Mouse (Mus musculus) ES-Bruce4 (cell line): Measurements from ENCODE around the gene Crygc. TPM values are rescaled to one million over a fixed set of nuclear protein-coding genes. Genes with fewer than 3 reads are reported as not detected.
A peak's percentile ranks its signal among the peaks of the same experiment; 100 is the strongest.

Experiments
- H3K27ac ChIP-seq: 2 replicates; pipeline ENCODE4 v1.5.1; 2012; ENCODE audit warnings: low read length, inconsistent platforms; ENCODE audit not compliant: insufficient read depth
- H3K27me3 ChIP-seq: 2 replicates; pipeline ENCODE4 v1.6.1; 2012; ENCODE audit warnings: mild to moderate bottlenecking, low read length, inconsistent platforms; ENCODE audit not compliant: control insufficient read depth, poor library complexity, insufficient read depth, severe bottlenecking
- H3K36me3 ChIP-seq: 2 replicates; pipeline ENCODE4 v1.6.1; 2012; ENCODE audit warnings: inconsistent platforms, mild to moderate bottlenecking, low read length, moderate library complexity; ENCODE audit not compliant: control insufficient read depth, poor library complexity, insufficient read depth, severe bottlenecking
- H3K4me1 ChIP-seq: one replicate; pipeline ENCODE4 v1.8.1; 2011; ENCODE audit warnings: low read length; ENCODE audit not compliant: control insufficient read depth, insufficient read depth
- H3K4me3 ChIP-seq: 2 replicates; pipeline ENCODE4 v1.5.1; 2011; ENCODE audit warnings: low read depth, mild to moderate bottlenecking, low read length
- H3K9ac ChIP-seq: 2 replicates; pipeline ENCODE4 v1.6.1; 2012; ENCODE audit warnings: low read depth, mild to moderate bottlenecking, inconsistent platforms; ENCODE audit not compliant: poor library complexity, severe bottlenecking
- H3K9me3 ChIP-seq: replicated peaks from 2 replicates; pipeline ENCODE4 v1.6.1; 2012; ENCODE audit warnings: mild to moderate bottlenecking, low read length, inconsistent platforms; ENCODE audit not compliant: control insufficient read depth, poor library complexity, insufficient read depth, severe bottlenecking
- CTCF ChIP-seq: IDR thresholded peaks from one replicate; pipeline ENCODE4 v1.8.1; 2011; ENCODE audit warnings: low read depth, low read length
- EP300 ChIP-seq: IDR thresholded peaks from 2 replicates; pipeline ENCODE4 v1.6.1; 2011; ENCODE audit warnings: low read depth, low read length; ENCODE audit not compliant: insufficient read depth
- POLR2A ChIP-seq: IDR thresholded peaks from one replicate; pipeline ENCODE4 v1.8.1; 2011; ENCODE audit warnings: low read length; ENCODE audit not compliant: insufficient read depth
- polyA plus RNA-seq: library from polyadenylated mRNA; stranded (reverse); fragments of >200 nt; gene quantifications from 2 replicates; pipeline ENCODE4 v1.2.4, GENCODE M21; 2011; ENCODE audit warnings: low read depth; ENCODE audit not compliant: missing spikeins, insufficient read depth, insufficient read length

Gene Crygc
- polyA plus RNA-seq, 1 experiment = not detected

DNA sequence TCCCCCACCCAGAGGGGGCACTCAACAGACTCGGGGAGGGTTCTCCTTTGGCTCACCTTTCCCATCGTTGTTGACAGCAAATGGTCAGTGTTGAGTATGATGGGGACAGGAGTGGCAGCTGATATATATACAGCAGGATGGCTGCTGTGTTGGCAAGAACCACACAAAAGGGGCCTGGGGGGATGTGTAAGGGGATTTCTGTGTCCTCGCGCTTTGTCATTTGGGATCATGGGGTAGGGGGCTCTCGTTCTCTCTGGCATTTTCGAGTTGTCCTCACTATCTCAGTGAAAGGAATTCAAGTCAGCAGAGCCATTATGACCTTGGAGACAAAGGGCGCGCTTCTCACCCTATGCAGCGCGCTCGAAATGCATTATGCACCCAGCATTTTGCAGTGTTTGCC is 29.8 kb upstream of the Crygc start, which contains the start of gene Cryga:
Gene Cryga (minus strand): TSS at position 101 of the 400 bp plus-strand sequence.
- Histone ChIP-seq H3K9ac (no peak within 1 kb of the TSS), H3K36me3 (no peaks in the 10 kb centered on the region)

GRCm38 (mm10) chr1:65096953-65097352 is 23.5 kb upstream of the Crygc start:
- Histone ChIP-seq H3K9me3 (no peaks in the 10 kb centered on the region), H3K4me1 (no peaks in the 10 kb centered on the region), H3K9ac (no peak overlapping the region), H3K4me3 (no peak overlapping the region), H3K36me3 (no peaks in the 10 kb centered on the region), H3K27me3 (no peaks in the 10 kb centered on the region), H3K27ac (no peak overlapping the region)
- TF ChIP-seq CTCF (no peak), EP300 (no peak), POLR2A (no peak)

More for the DNA sequence above, 29.8 kb upstream of the Crygc start, which contains the start of gene Cryga:
- H3K27me3 ChIP-seq = no peaks in the 10 kb centered on the region
- no peak for TF ChIP-seq CTCF
- no peak for TF ChIP-seq EP300
- no peak for TF ChIP-seq POLR2A
- no peaks in the 10 kb centered on the region for H3K9me3 ChIP-seq
- peaks cover 2% of the 10 kb centered on the region for H3K4me1 ChIP-seq
- H3K27ac ChIP-seq = no peak within 1 kb of the TSS
- peak within 1 kb of the TSS; percentile 46; the same call in 1 of the 2 replicates for H3K4me3 ChIP-seq

DNA sequence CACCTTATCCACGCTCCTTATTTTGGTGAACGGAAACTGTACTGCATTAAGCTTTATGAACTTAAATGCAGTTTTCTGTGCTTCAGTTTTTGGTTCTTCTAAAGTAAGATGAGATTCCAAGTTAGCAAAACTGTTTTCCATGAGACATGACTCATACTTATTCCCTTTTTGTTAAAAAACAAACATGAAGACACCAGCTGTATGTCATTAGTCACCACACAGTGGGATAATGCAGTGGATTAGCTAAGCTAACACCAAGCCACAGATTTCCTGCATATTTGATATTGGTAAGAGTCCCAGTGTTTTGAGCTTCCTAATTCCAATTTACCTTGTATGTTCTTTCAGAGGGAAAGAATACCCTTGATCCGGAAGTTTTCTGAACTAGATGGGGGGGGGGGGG is 18.1 kb upstream of the Crygc start:
- Histone ChIP-seq H3K27me3 (no peaks in the 10 kb centered on the region), H3K27ac (no peak overlapping the region), H3K4me3 (no peak overlapping the region), H3K4me1 (no peaks in the 10 kb centered on the region), H3K9ac (no peak overlapping the region), H3K36me3 (no peaks in the 10 kb centered on the region), H3K9me3 (no peaks in the 10 kb centered on the region)
- TF ChIP-seq POLR2A (no peak), EP300 (no peak), CTCF (no peak)

DNA sequence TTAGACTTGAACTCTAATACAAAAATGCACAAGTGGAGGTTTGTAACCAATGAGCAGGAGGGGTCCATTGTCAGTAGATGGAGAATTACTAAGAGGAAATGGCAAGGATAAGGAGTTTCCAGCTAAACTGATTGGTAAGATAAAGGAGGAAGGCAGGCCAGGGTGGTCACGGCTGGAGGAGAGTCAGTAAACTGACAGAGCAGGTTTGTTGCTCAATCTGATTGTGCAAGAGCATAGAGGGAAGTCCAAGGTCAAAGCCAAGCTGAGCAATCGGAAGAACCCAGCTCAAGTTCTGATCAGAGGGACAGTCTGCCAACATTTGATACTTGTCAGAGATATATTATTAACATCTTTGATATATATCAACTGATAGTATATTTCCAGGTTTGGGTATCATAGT is 16.9 kb upstream of the Crygc start:
- no peaks in the 10 kb centered on the region for H3K27me3 ChIP-seq
- H3K4me1 ChIP-seq = no peaks in the 10 kb centered on the region
- no peaks in the 10 kb centered on the region for H3K36me3 ChIP-seq
- no peak for TF ChIP-seq EP300
- H3K27ac ChIP-seq = no peak overlapping the region
- no peak overlapping the region for H3K4me3 ChIP-seq
- H3K9ac ChIP-seq = no peak overlapping the region
- H3K9me3 ChIP-seq = no peaks in the 10 kb centered on the region

- Histone ChIP-seq H3K9ac (no peak overlapping the region), H3K27ac (no peak overlapping the region), H3K27me3 (no peaks in the 10 kb centered on the region), H3K4me3 (no peak overlapping the region), H3K36me3 (no peaks in the 10 kb centered on the region), H3K4me1 (no peaks in the 10 kb centered on the region), H3K9me3 (no peaks in the 10 kb centered on the region)
- TF ChIP-seq CTCF (no peak), EP300 (no peak), POLR2A (no peak)
Observed at GRCm38 (mm10) chr1:65088567-65089356, 15.3 kb upstream of the Crygc start.

- Histone ChIP-seq H3K27me3 (no peaks in the 10 kb centered on the region; the same call in 1 of the 2 replicates), H3K36me3 (no peaks in the 10 kb centered on the region), H3K27ac (no peak within 1 kb of the TSS), H3K9me3 (no peaks in the 10 kb centered on the region), H3K9ac (peak within 1 kb of the TSS; percentile 58; the same call in 1 of the 2 replicates), H3K4me3 (no peak within 1 kb of the TSS), H3K4me1 (peaks cover 1% of the 10 kb centered on the region)
- no peak for TF ChIP-seq POLR2A
- no peak for TF ChIP-seq CTCF
- no peak for TF ChIP-seq EP300
Observed at GRCm38 (mm10) chr1:65082188-65082587, 8.7 kb upstream of the Crygc start, which contains the start of gene Crygb. Gene Crygb (minus strand): TSS chr1:65082288.
